Mouse (Mus musculus) midbrain, embryonic 15.5 days (tissue): ENCODE results near the gene Rab10. TPM values are rescaled to one million over a fixed set of nuclear protein-coding genes. Genes with fewer than 3 reads are reported as not detected.

ENCODE experiments used
- ATAC-seq: fragments of 200-750 bp; cut with Nextera tagmentation; replicated peaks from 2 replicates; pipeline ENCODE4 v1.8.0; 2017; ENCODE audit warnings: moderate TSS enrichment
- H3K27ac ChIP-seq: fragments of 300-500 bp; sonication (generic); 2 replicates; pipeline ENCODE4 v1.5.1; 2015; ENCODE audit warnings: mild to moderate bottlenecking, inconsistent platforms
- H3K27me3 ChIP-seq: fragments of 300-500 bp; sonication (generic); replicated peaks from 2 replicates; pipeline ENCODE4 v1.6.1; 2015; ENCODE audit warnings: inconsistent platforms
- H3K36me3 ChIP-seq: fragments of 300-500 bp; sonication (generic); replicated peaks from 2 replicates; pipeline ENCODE4 v1.6.1; 2015; ENCODE audit warnings: inconsistent platforms
- H3K4me1 ChIP-seq: fragments of 300-500 bp; sonication (generic); 2 replicates; pipeline ENCODE4 v1.6.1; 2015; ENCODE audit warnings: inconsistent platforms
- H3K4me2 ChIP-seq: fragments of 300-500 bp; sonication (generic); 2 replicates; pipeline ENCODE4 v1.6.1; 2015; ENCODE audit warnings: inconsistent platforms, mild to moderate bottlenecking, moderate library complexity
- H3K4me3 ChIP-seq: fragments of 300-500 bp; sonication (generic); 2 replicates; pipeline ENCODE4 v1.5.1; 2015; ENCODE audit warnings: mild to moderate bottlenecking, inconsistent platforms
- H3K9ac ChIP-seq: fragments of 300-500 bp; sonication (generic); 2 replicates; pipeline ENCODE4 v1.6.1; 2015; ENCODE audit warnings: mild to moderate bottlenecking, inconsistent platforms
- H3K9me3 ChIP-seq: fragments of 300-500 bp; sonication (generic); 2 replicates; pipeline ENCODE4 v1.6.1; 2016; ENCODE audit warnings: inconsistent platforms
- WGBS: fragments of 180-500 bp; shearing (Covaris S2); methylation state at CpG from one replicate; pipeline ENCODE4 v1.1.7; 2015; ENCODE audit warnings: mixed read lengths; 5-methylcytosine and 5-hydroxymethylcytosine counted together
- polyA plus RNA-seq: library from polyadenylated mRNA; unstranded; fragments of >200 nt; fragmentation: Nextera tagmentation; extraction: Ambion mirVana; gene quantifications from 2 replicates; pipeline ENCODE4 v1.2.1, GENCODE M21; 2015

The Rab10 gene
- polyA plus RNA-seq, 1 experiment from 2014 or later, result 148 TPM

DNA sequence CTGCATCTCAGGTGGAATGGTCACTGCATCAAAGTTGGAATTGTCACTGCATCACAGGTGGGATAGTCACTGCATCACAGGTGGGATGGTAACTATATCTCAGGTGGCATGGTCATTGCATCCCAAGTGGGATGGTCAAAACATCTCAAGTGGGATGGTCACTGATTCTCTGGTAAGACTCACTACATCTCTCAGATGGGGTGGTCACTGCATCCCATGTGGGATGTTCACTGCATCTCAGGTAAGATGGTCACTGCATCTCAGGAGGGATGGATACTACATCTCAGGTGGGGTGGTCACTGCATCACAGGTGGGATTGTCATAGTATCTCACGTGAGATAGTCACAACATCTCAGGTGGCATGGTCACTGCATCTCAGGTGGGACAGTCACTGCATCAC lies 75.7 kb downstream of the Rab10 start:
- H3K4me3 ChIP-seq, result no peak overlapping the region
- no peak for ATAC-seq
- H3K4me2 ChIP-seq, result no peak overlapping the region
- no peaks in the 10 kb centered on the region for H3K9me3 ChIP-seq
- peaks cover 6% of the 10 kb centered on the region; the same call in 1 of the 2 replicates for H3K4me1 ChIP-seq
- no peak overlapping the region for H3K27ac ChIP-seq
- H3K9ac ChIP-seq, result no peak overlapping the region
- no peaks in the 10 kb centered on the region for H3K27me3 ChIP-seq
- 91% methylated on average over 1 of the region's 1 CpGs for WGBS
- H3K36me3 ChIP-seq, result peaks cover 5% of the 10 kb centered on the region; the same call in 1 of the 2 replicates

DNA sequence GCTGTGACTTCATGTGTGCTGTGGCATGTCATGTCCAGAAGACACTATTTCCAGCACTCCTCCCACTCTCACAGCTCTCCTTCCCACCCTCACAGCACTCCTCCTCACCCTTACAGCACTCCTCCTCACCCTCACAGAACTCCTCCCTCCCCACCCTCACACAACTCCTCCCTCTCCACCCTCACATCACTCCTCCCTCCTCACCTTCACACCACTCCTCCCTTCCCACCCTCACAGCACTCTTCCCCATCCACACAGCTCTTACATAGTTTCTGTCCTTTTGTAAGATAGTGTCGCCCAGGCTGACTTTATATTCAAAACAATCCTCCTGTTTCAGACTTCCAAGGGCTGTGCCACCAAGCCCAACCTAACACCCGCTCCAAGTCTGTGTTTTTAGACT lies 86.4 kb downstream of the Rab10 start:
- no peaks in the 10 kb centered on the region for H3K36me3 ChIP-seq
- H3K9me3 ChIP-seq, result no peaks in the 10 kb centered on the region
- no peaks in the 10 kb centered on the region for H3K4me1 ChIP-seq
- no peak for ATAC-seq
- H3K27me3 ChIP-seq, result no peaks in the 10 kb centered on the region
- H3K4me2 ChIP-seq, result no peak overlapping the region
- H3K27ac ChIP-seq, result no peak overlapping the region
- 74% methylated on average over 2 of the region's 2 CpGs for WGBS
- no peak overlapping the region for H3K4me3 ChIP-seq
- H3K9ac ChIP-seq, result no peak overlapping the region

DNA sequence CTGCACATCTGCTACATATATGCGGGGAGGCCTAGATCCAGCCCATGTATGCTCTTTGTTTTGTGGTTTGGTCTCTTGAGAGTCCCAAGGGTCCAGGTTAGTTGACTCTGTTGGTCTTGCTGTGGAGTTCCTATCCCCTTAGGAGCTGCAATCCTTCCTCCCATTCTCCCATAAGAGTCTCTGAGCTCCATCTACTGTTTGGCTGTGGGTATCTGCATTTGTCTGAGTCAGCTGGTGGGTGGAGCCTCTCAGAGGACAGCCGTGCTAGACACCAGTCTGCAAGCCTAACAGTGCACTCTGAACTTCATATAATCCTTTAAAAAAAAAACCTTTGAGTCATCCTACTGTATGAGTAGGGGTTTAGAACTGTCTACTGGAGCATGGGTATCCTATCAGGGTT lies 99.6 kb downstream of the Rab10 start:
- Histone ChIP-seq H3K27ac (no peak overlapping the region), H3K4me3 (no peak overlapping the region), H3K4me2 (no peak overlapping the region), H3K36me3 (no peaks in the 10 kb centered on the region), H3K9me3 (no peaks in the 10 kb centered on the region), H3K4me1 (no peaks in the 10 kb centered on the region), H3K9ac (no peak overlapping the region), H3K27me3 (no peaks in the 10 kb centered on the region)
- no peak for ATAC-seq
- WGBS, result 61% methylated on average over 2 of the region's 2 CpGs

DNA sequence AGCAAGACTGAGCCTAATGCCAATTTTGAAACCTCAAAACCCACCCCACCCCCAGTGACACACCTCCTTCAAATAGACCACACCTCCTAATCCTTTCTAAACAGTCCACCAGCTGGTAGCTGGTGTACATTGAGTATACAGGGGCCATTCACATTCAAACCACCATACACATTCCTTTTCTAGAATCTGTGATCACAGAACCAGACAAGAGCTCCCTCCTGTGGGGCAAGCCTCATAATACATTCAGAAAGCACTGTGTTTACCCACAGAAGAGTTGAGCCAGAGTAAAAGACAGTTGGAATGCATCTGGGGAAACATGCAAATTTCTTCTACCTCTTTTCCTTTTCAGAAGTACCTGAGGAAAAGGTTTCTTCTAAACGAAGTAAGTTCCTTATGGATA lies 100.6 kb downstream of the Rab10 start:
- Histone ChIP-seq H3K9me3 (no peaks in the 10 kb centered on the region), H3K36me3 (no peaks in the 10 kb centered on the region), H3K4me1 (no peaks in the 10 kb centered on the region), H3K27ac (no peak overlapping the region), H3K4me3 (no peak overlapping the region), H3K4me2 (no peak overlapping the region), H3K9ac (no peak overlapping the region), H3K27me3 (no peaks in the 10 kb centered on the region)
- ATAC-seq, result no peak
- 57% methylated on average over 1 of the region's 1 CpGs for WGBS

Other genes starting within 250 kb of the Rab10 start
- 94.9 and 95.6 TPM in 2 replicates for gene Kif3c, start 55.2 kb upstream of the Rab10 start, polyA plus RNA-seq
- 13.9 and 16.8 TPM in 2 replicates for gene Asxl2, start 116.9 kb upstream of the Rab10 start, polyA plus RNA-seq